Mouse (Mus musculus) layer of hippocampus, postnatal 10 days (tissue): ENCODE results near the gene Pigf. TPM values are rescaled to one million over a fixed set of nuclear protein-coding genes. Genes with fewer than 3 reads are reported as not detected.
"Not testable (repeated sequence)": the region's sequence is repeated elsewhere in the genome, so short reads cannot be mapped to it uniquely, and the experiment has no call there.

ENCODE experiments used
- DNase-seq, 2 experiments: peaks; one replicate each; pipeline ENCODE4 v3.0.0; 2021; ENCODE audit warnings: low spot score in 2 of 2
- long read RNA-seq: library from polyadenylated mRNA; stranded (forward); transcript quantifications from one replicate; pipeline ENCODE4 v2.0.0, GENCODE M21; 2023
- total RNA-seq, 2 experiments: library from RNA; stranded (reverse); gene quantifications; 2 replicates each; pipeline ENCODE4 v1.2.3; 2021

The Pigf gene
- 10 to 100 TPM; 15.7 to 20.1 TPM for total RNA-seq
- long read RNA-seq, transcript Pigf-201 (6 exons, 988 nt): major isoform, 8 of 13 reads
- long read RNA-seq, partial matches to known transcripts: 1 of 13 reads
- long read RNA-seq, other reads (novel, unspliced or antisense): 4 of 13 reads

- peak; percentile 98 to 99 for DNase-seq
These were observed at the start of gene Pigf, which contains the start of gene Cript for GRCm38 (mm10) chr17:87025269-87025949. TSS of gene Pigf (minus strand) at chr17:87025406. TSS of gene Cript (plus strand) at chr17:87025550.

- DNase-seq: no peak
These were observed 48.3 kb upstream of the Pigf start for GRCm38 (mm10) chr17:87073470-87073869.

- DNase-seq: no peak
These were observed 47.7 kb upstream of the Pigf start for GRCm38 (mm10) chr17:87072766-87073440.

- DNase-seq: not testable (repeated sequence)
These were observed 47.0 kb upstream of the Pigf start for GRCm38 (mm10) chr17:87072183-87072582.

GRCm38 (mm10) chr17:87068997-87069396 lies 43.8 kb upstream of the Pigf start:
- no peak for DNase-seq

GRCm38 (mm10) chr17:87063969-87064368 lies 38.8 kb upstream of the Pigf start:
- DNase-seq: no peak

- no peak for DNase-seq
These were observed 38.3 kb upstream of the Pigf start for GRCm38 (mm10) chr17:87063461-87063860.

- no peak for DNase-seq
These were observed 37.4 kb upstream of the Pigf start for GRCm38 (mm10) chr17:87062639-87063038.

GRCm38 (mm10) chr17:87057486-87058266 lies 32.5 kb upstream of the Pigf start:
- DNase-seq: no peak

- no peak for DNase-seq
These were observed 31.6 kb upstream of the Pigf start for GRCm38 (mm10) chr17:87056761-87057160.

- no peak for DNase-seq
These were observed 30.5 kb upstream of the Pigf start for GRCm38 (mm10) chr17:87055663-87056062.

- peak; percentile 46 to 57 for DNase-seq
These were observed 29.8 kb upstream of the Pigf start for GRCm38 (mm10) chr17:87055051-87055459.

- no peak for DNase-seq
These were observed 28.7 kb upstream of the Pigf start for GRCm38 (mm10) chr17:87053921-87054320.

GRCm38 (mm10) chr17:87052432-87052831 lies 27.2 kb upstream of the Pigf start:
- no peak for DNase-seq

GRCm38 (mm10) chr17:87051652-87052051 lies 26.4 kb upstream of the Pigf start:
- no peak for DNase-seq

GRCm38 (mm10) chr17:87050469-87051175 lies 25.4 kb upstream of the Pigf start:
- peak; percentile 50 to 66 for DNase-seq

- DNase-seq: no peak
These were observed 24.5 kb upstream of the Pigf start for GRCm38 (mm10) chr17:87049696-87050095.

GRCm38 (mm10) chr17:87044796-87045195 lies 19.6 kb upstream of the Pigf start:
- no peak for DNase-seq

GRCm38 (mm10) chr17:87044364-87044763 lies 19.2 kb upstream of the Pigf start:
- DNase-seq: peak; percentile 95

- peak; percentile 36 to 50 for DNase-seq
These were observed 16.5 kb upstream of the Pigf start for GRCm38 (mm10) chr17:87041739-87042138.

- DNase-seq: no peak
These were observed 13.3 kb upstream of the Pigf start for GRCm38 (mm10) chr17:87038496-87038895.
